Mouse (Mus musculus): ENCODE results near the gene Obp1a. TPM values are rescaled to one million over a fixed set of nuclear protein-coding genes. Genes with fewer than 3 reads are reported as not detected.

The Obp1a gene
- not detected in 2 replicates for polyA plus RNA-seq (2021; fragmentation: Nextera tagmentation)
- long read RNA-seq, experiment 1: 0 reads
- long read RNA-seq, experiment 2: 0 reads

DNA sequence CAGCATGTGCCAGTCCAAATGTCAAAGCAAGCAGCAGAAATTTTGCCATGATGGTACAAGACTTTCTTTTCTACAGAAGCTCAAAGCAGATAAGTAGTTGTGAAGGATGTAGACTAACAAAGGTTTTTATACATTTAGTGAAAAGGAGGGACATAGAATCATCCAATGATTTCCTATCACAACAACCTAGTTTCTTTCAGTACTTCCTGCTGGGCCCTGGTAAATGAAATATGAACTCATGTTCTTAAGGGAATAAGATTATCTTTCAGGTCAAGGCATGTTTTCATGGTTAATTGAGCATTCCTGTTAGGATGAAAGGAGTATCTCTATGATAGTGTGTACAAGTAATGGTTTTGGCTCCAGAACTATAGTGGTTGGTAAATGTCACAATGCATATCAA is at the start of gene Obp1a:
Gene Obp1a, minus strand, starts transcription at position 101 of the 400 bp plus-strand sequence.

DNA sequence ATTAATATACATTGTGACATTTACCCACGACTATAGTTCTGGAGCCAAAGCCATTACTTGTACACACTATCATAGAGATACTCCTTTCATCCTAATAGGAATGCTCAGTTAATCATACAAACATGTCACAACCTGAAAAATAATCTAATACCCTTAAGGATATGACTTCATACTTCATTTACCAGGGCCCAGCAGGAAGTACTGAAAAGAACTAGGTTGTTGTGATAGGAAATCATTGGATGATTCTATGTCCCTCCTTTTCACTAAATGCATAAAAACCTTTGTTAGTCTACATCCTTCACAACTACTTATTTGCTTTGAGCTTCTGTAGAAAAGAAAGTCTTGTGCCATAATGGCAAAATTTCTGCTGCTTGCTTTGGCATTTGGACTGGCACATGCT is 34.0 kb upstream of the Obp1a start, which contains the start of gene Gm5938:
Gene Gm5938, plus strand, starts transcription at position 301 of the 400 bp plus-strand sequence.

Other genes starting within 250 kb of the Obp1a start
- not detected in 2 replicates for gene Pbsn, start 237.8 kb downstream of the Obp1a start, polyA plus RNA-seq (2021; fragmentation: Nextera tagmentation)
- not detected in 2 replicates for gene Gm14744, start 226.6 kb downstream of the Obp1a start, polyA plus RNA-seq (2021; fragmentation: Nextera tagmentation)
- gene 5430402E10Rik, start 166.3 kb downstream of the Obp1a start, polyA plus RNA-seq (2021; fragmentation: Nextera tagmentation): not detected in 2 replicates
- not detected in 2 replicates for gene Gm5938, start 34.1 kb upstream of the Obp1a start, polyA plus RNA-seq (2021; fragmentation: Nextera tagmentation)
- gene Obp1b, start 95.4 kb upstream of the Obp1a start, polyA plus RNA-seq (2021; fragmentation: Nextera tagmentation): not detected in 2 replicates
- not detected in 2 replicates for gene Gm14743, start 154.5 kb upstream of the Obp1a start, polyA plus RNA-seq (2021; fragmentation: Nextera tagmentation)

Data from layer of hippocampus, adult 6 months (tissue).